Mouse (Mus musculus) cerebellum, adult 2 months (tissue): ENCODE measurements around the gene AV320801. TPM values are rescaled to one million over a fixed set of nuclear protein-coding genes. Genes with fewer than 3 reads are reported as not detected.
"Not testable (repeated sequence)": the region's sequence is repeated elsewhere in the genome, so short reads cannot be mapped to it uniquely, and the experiment has no call there.

Experiments
- DNase-seq, 2 experiments: peaks; one replicate each; pipeline ENCODE4 v3.0.0; 2021
- H3K27ac ChIP-seq: fragments of 200-500 bp; 2 replicates; pipeline ENCODE4 v1.5.1; 2012; ENCODE audit warnings: low read length, control low read depth, inconsistent platforms; ENCODE audit not compliant: insufficient read depth
- H3K27me3 ChIP-seq: fragments of 200-500 bp; 2 replicates; pipeline ENCODE4 v1.6.1; 2012; ENCODE audit warnings: inconsistent platforms, mild to moderate bottlenecking, low read length, moderate library complexity; ENCODE audit not compliant: control insufficient read depth, insufficient read depth
- H3K4me1 ChIP-seq: fragments of 200-500 bp; 2 replicates; pipeline ENCODE4 v1.6.1; 2011; ENCODE audit warnings: low read length; ENCODE audit not compliant: control insufficient read depth, insufficient read depth
- H3K4me3 ChIP-seq: fragments of 200-500 bp; replicated peaks from 2 replicates; pipeline ENCODE3; 2011; ENCODE audit warnings: mild to moderate bottlenecking, low read depth, low read length, control low read depth; ENCODE audit not compliant: insufficient read depth
- WGBS: fragments of 180-500 bp; shearing (Covaris S2); methylation state at CpG from one replicate; pipeline ENCODE4 v1.1.7; 2018; 5-methylcytosine and 5-hydroxymethylcytosine counted together
- polyA plus RNA-seq: library from polyadenylated mRNA; depleted of rRNA; stranded (reverse); fragments of >200 nt; gene quantifications from 2 replicates; pipeline ENCODE4 v1.2.3, GENCODE M21; 2012; rRNA removed

Gene AV320801
- polyA plus RNA-seq, result not detected in 2 replicates

DNA sequence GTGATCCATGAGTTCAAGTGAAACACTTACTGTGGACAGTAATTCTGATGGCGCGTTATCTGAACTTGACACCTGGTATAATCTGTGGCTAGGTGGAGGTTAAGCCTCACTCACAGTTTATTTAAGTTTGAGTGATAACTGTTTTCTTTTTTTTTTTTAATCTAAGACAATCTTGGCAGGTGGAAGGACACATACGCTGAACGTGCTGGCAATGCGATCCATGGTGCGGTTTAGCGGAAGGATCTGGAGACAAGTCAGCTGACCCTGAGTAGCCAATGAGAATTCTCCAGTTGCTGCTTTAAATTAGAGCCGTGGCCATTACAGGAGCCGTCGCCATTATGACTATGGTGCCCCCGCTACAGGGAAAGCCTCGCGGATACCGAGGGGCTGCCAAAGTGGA, at the start of gene AV320801:
Gene AV320801 (plus strand): TSS at position 301 of the 400 bp plus-strand sequence.
- not testable (repeated sequence) for DNase-seq, H3K4me1 ChIP-seq, H3K4me3 ChIP-seq, H3K27me3 ChIP-seq, H3K27ac ChIP-seq
- WGBS, result 98% methylated on average over 5 of the region's 14 CpGs

DNA sequence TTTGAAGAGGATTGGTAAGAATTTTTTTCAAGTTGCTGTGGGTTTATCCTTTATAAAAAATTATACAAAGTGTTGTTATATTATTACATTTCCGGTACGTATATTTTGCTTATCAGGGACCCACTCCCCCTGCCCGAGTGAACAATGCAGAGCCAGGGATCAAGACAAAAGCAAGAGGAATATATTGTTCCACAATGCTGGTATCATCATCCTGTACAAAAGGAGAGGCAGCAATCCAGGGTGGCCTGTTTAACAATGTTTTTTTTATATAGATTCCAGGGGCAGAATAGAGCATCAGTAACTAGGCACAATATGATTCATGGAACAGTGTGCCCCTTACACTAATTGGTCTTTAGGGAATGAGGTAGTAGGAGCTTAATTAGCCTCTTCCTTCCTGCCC, 30.2 kb upstream of the AV320801 start:
- H3K27ac ChIP-seq, DNase-seq, H3K27me3 ChIP-seq, H3K4me1 ChIP-seq, H3K4me3 ChIP-seq: not testable (repeated sequence)
- WGBS, result no CpG with 5 or more reads among the region's 3 CpGs

DNA sequence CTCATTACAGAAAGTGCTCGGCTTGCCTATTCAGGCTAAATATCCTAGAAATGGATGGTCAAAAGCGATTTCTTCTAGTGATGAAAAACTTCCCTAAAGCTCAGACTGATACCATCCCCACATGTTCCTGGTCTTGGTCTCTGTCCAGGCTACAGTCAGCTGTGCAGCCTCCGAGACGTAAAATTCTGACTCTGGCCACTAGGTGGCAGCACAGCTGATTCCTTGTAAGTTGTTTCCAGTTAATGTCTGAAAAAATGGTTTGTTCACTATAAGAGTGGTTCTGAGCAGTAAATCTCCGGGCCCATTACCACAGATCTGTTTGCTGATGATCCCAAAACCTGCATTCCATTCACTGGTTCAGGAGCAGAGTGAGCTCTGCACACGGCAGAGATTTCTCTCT, 12.5 kb upstream of the AV320801 start:
- H3K4me3 ChIP-seq, DNase-seq: not testable (repeated sequence)
- WGBS, result no CpG with 5 or more reads among the region's 6 CpGs

DNA sequence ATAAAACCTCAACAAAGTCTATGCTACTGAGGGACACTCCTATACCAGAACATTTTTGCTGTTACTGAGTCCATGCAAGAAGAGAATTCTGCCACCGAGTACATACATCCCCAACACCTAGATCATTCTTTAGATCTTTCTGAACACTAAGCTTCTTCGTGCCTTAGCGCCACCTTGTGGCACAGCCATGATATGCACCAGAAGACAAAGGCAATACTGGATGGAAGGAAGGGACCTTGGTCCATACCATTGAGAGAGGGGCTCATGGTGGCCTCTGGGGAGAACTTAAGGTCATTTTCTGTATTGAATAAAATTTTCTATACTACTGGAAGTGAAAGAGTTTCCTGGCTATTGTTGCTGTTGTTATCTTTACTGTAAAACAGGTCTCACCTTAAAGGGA, 11.2 kb upstream of the AV320801 start:
- DNase-seq, H3K4me1 ChIP-seq, H3K4me3 ChIP-seq, H3K27me3 ChIP-seq, H3K27ac ChIP-seq: not testable (repeated sequence)
- WGBS, result no CpG with 5 or more reads among the region's 3 CpGs

More for the DNA sequence above, 12.5 kb upstream of the AV320801 start:
- not testable (repeated sequence) for H3K4me1 ChIP-seq, H3K27me3 ChIP-seq, H3K27ac ChIP-seq

Other genes with a start within 250 kb of the AV320801 start
- not detected in 2 replicates for gene Pramel3, start 192.3 kb upstream of the AV320801 start, polyA plus RNA-seq
- not detected in 2 replicates for gene Gm5128, start 121.3 kb upstream of the AV320801 start, polyA plus RNA-seq
- gene Gm7903, start 60.8 kb upstream of the AV320801 start, polyA plus RNA-seq, result not detected in 2 replicates
- 0.16 TPM in 2 replicates for gene Nxf7, start 104.2 kb downstream of the AV320801 start, polyA plus RNA-seq
- gene Prame, start 133.1 kb downstream of the AV320801 start, polyA plus RNA-seq, result not detected in 2 replicates
- not detected in 2 replicates for gene Tcp11x2, start 199.2 kb downstream of the AV320801 start, polyA plus RNA-seq
- not detected in 2 replicates for gene Tmsb15a, start 230.7 kb downstream of the AV320801 start, polyA plus RNA-seq
- gene Armcx5, start 248.1 kb downstream of the AV320801 start, polyA plus RNA-seq, result 12.6 and 12.7 TPM in 2 replicates
- 190 TPM in 2 replicates for gene Gprasp1, start 248.1 kb downstream of the AV320801 start, polyA plus RNA-seq